8 mouse cellular contexts compared by ENCODE assay signal in the genomic region with DNA sequence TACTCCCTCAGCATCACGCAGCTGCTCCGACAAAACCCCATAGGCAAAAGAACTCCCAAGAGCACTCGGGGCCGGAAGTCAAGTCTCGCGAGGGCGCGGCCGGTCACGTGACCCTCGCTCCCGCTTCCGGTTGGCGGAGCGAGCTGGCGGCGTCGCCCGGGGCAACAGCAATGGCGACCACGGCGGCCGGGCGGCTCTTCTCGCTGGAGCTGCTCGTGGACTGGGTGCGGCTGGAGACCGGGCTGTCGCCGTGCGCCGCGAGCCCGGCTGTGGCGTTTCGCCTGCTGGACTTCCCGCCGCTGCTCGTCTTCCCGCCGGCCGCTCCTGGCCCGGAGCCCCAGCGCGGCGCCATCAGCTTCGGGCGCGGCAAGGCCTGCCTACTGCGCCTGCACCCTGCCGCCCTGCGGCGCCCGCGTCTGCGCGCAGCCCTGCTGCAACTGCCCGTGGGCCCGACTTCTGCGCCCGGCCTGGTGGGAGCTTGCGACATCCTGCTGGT. TPM values are rescaled to one million over a fixed set of nuclear protein-coding genes. Genes with fewer than 3 reads are reported as not detected.
DNase-seq lines count a peak whose midpoint lies in the region; ATAC-seq and TF ChIP-seq lines count a peak whose summit lies in the region.

A gene (plus strand): TSS at position 119 of the 496 bp plus-strand sequence.

- 5% methylated on average over 62 of the region's 62 CpGs for WGBS in bone marrow, adult 2 months
- 1% methylated on average over 62 of the region's 62 CpGs for WGBS in embryonic facial prominence, embryonic 13.5 days
- 4% methylated on average over 62 of the region's 62 CpGs for WGBS in heart, embryonic 10.5 days
- 2% methylated on average over 62 of the region's 62 CpGs for WGBS in limb, embryonic 12.5 days
- WGBS in midbrain, embryonic 14.5 days, result 1% methylated on average over 60 of the region's 62 CpGs

- H3K4me3 ChIP-seq in bone marrow, adult 2 months (replicated peaks; ENCODE audit: control insufficient read depth, low read depth, low read length), result peak within 1 kb of the TSS; percentile 58
- H3K4me3 ChIP-seq in embryonic facial prominence, embryonic 13.5 days, result peak within 1 kb of the TSS; percentile 57
- peak within 1 kb of the TSS; percentile 75 for H3K4me3 ChIP-seq in heart, embryonic 10.5 days
- H3K4me3 ChIP-seq in limb, embryonic 12.5 days (replicated peaks), result peak within 1 kb of the TSS; percentile 61
- peak within 1 kb of the TSS; percentile 60 for H3K4me3 ChIP-seq in midbrain, embryonic 14.5 days (replicated peaks; ENCODE audit: low read depth, low read length)

- H3K4me1 ChIP-seq in bone marrow, adult 2 months (ENCODE audit: control insufficient read depth, insufficient read depth, low read length), result no peaks in the 10 kb centered on the region; the same call in 1 of the 2 replicates
- peaks cover 19% of the 10 kb centered on the region for H3K4me1 ChIP-seq in embryonic facial prominence, embryonic 13.5 days
- peaks cover 41% of the 10 kb centered on the region for H3K4me1 ChIP-seq in heart, embryonic 10.5 days
- peaks cover 17% of the 10 kb centered on the region for H3K4me1 ChIP-seq in limb, embryonic 12.5 days (replicated peaks)
- peaks cover 17% of the 10 kb centered on the region for H3K4me1 ChIP-seq in midbrain, embryonic 14.5 days (ENCODE audit: control insufficient read depth, insufficient read depth, low read length)

- no peak for TF ChIP-seq CTCF in bone marrow, adult 2 months (IDR thresholded peaks at IDR 0.05; ENCODE audit: control insufficient read depth, insufficient read depth, low read length)

- peak; percentile 82 for ATAC-seq in embryonic facial prominence, embryonic 13.5 days (ENCODE audit: insufficient number of reproducible peaks, insufficient read depth, low FRiP score, low TSS enrichment, low read depth)
- ATAC-seq in limb, embryonic 12.5 days (ENCODE audit: insufficient number of reproducible peaks, insufficient read depth, low FRiP score, low TSS enrichment, low read depth), result peak; percentile 68
- ATAC-seq in midbrain, embryonic 14.5 days (ENCODE audit: low FRiP score, low TSS enrichment), result peak; percentile 80

- H3K4me2 ChIP-seq in embryonic facial prominence, embryonic 13.5 days, result peak within 1 kb of the TSS; percentile 87
- H3K4me2 ChIP-seq in limb, embryonic 12.5 days, result peak within 1 kb of the TSS; percentile 85
- peak within 1 kb of the TSS; percentile 92 for H3K4me2 ChIP-seq in midbrain, embryonic 14.5 days (ENCODE audit: low read length)

- TF ChIP-seq POLR2A in bone marrow, adult 2 months (IDR thresholded peaks at IDR 0.05; ENCODE audit: borderline replicate concordance, control insufficient read depth, low read depth, low read length), result no peak

- peaks cover 21% of the 10 kb centered on the region for H3K36me3 ChIP-seq in embryonic facial prominence, embryonic 13.5 days
- peaks cover 18% of the 10 kb centered on the region for H3K36me3 ChIP-seq in heart, embryonic 10.5 days
- peaks cover 21% of the 10 kb centered on the region for H3K36me3 ChIP-seq in limb, embryonic 12.5 days
- H3K36me3 ChIP-seq in midbrain, embryonic 14.5 days (ENCODE audit: control insufficient read depth, insufficient read depth, low read length), result no peaks in the 10 kb centered on the region

- peaks cover 26% of the 10 kb centered on the region for H3K9me3 ChIP-seq in embryonic facial prominence, embryonic 13.5 days
- H3K9me3 ChIP-seq in heart, embryonic 10.5 days, result peaks cover 14% of the 10 kb centered on the region
- H3K9me3 ChIP-seq in limb, embryonic 12.5 days, result peaks cover 35% of the 10 kb centered on the region
- H3K9me3 ChIP-seq in midbrain, embryonic 14.5 days (ENCODE audit: control insufficient read depth, low read length), result peaks cover 24% of the 10 kb centered on the region

- no peaks in the 10 kb centered on the region for H3K27me3 ChIP-seq in embryonic facial prominence, embryonic 13.5 days
- H3K27me3 ChIP-seq in heart, embryonic 10.5 days (ENCODE audit: insufficient read depth, poor library complexity, severe bottlenecking), result no peaks in the 10 kb centered on the region
- no peaks in the 10 kb centered on the region for H3K27me3 ChIP-seq in limb, embryonic 12.5 days
- H3K27me3 ChIP-seq in midbrain, embryonic 14.5 days (ENCODE audit: control insufficient read depth, insufficient read depth, low read length), result 0 out of 2 replicates have a peak, but pooled peaks cover 3% of the 10 kb centered on the region

- peak within 1 kb of the TSS; percentile 84 for H3K9ac ChIP-seq in embryonic facial prominence, embryonic 13.5 days
- H3K9ac ChIP-seq in limb, embryonic 12.5 days (replicated peaks), result peak within 1 kb of the TSS; percentile 77
- H3K9ac ChIP-seq in midbrain, embryonic 14.5 days (replicated peaks; ENCODE audit: low read length), result peak within 1 kb of the TSS; percentile 66

- H3K27ac ChIP-seq in bone marrow, adult 2 months (ENCODE audit: control insufficient read depth, insufficient read depth, low read depth, low read length, poor library complexity), result peak within 1 kb of the TSS; percentile 19; the same call in 1 of the 2 replicates
- peak within 1 kb of the TSS; percentile 51 for H3K27ac ChIP-seq in embryonic facial prominence, embryonic 13.5 days
- H3K27ac ChIP-seq in heart, embryonic 10.5 days, result peak within 1 kb of the TSS; percentile 95
- H3K27ac ChIP-seq in limb, embryonic 12.5 days, result peak within 1 kb of the TSS; percentile 64; the same call in 1 of the 2 replicates
- peak within 1 kb of the TSS; percentile 78 for H3K27ac ChIP-seq in midbrain, embryonic 14.5 days (replicated peaks; ENCODE audit: low read depth, low read length)

- peak; percentile 86 for DNase-seq in heart, embryonic 10.5 days (ENCODE audit: low spot score)
- DNase-seq in kidney, adult 9 months, result peak; percentile 88
- peak; percentile 96 for DNase-seq in midbrain, embryonic 14.5 days
- DNase-seq in spleen, adult 12 weeks (ENCODE audit: low spot score), result peak; percentile 62
- no peak for DNase-seq in adipocyte (ENCODE audit: low spot score)

RNA-seq across cellular contexts. Expression of the gene that starts here (rescaled TPM):
- polyA plus RNA-seq in bone marrow, adult 2 months (2011; ENCODE audit: insufficient read depth, insufficient read length, low replicate concordance, missing spikeins), result 0.36 and 0.42 TPM in 2 replicates
- 5.7 and 6.6 TPM in 2 replicates for polyA plus RNA-seq in embryonic facial prominence, embryonic 13.5 days (2015; fragmentation: Nextera tagmentation; extraction: Ambion mirVana)
- polyA plus RNA-seq in heart, embryonic 10.5 days (2016; fragmentation: Nextera tagmentation; extraction: Ambion mirVana), result 6.3 and 7.5 TPM in 2 replicates
- polyA plus RNA-seq in limb, embryonic 12.5 days (2016; fragmentation: Nextera tagmentation; extraction: Ambion mirVana), result 8.2 TPM in 2 replicates
- polyA plus RNA-seq in midbrain, embryonic 14.5 days (2014; fragmentation: Nextera tagmentation; extraction: Ambion mirVana), result 5.8 and 10.8 TPM in 2 replicates

Comparison
In these comparisons a context has a peak if more than half of its experiments do, and no peak if none do; other contexts are left out.
1. H3K27ac ChIP-seq: peak in every context shown above with its lines; median percentile 95 in heart, embryonic 10.5 days; 78 in midbrain, embryonic 14.5 days; 64 in limb, embryonic 12.5 days; 51 in embryonic facial prominence, embryonic 13.5 days; 19 in bone marrow, adult 2 months.